Mouse (Mus musculus) ES-Bruce4 (cell line): ENCODE results near the gene Bdh1.

Experiments
- CTCF ChIP-seq: IDR thresholded peaks from one replicate; pipeline ENCODE4 v1.8.1; 2011; ENCODE audit warnings: low read depth, low read length
- POLR2A ChIP-seq: IDR thresholded peaks from one replicate; pipeline ENCODE4 v1.8.1; 2011; ENCODE audit warnings: low read length; ENCODE audit not compliant: insufficient read depth

- no peak for TF ChIP-seq CTCF
- TF ChIP-seq POLR2A: no peak
These were observed 79.1 kb downstream of the Bdh1 start for GRCm38 (mm10) chr16:31500969-31501750.
